Mouse (Mus musculus) thymus, adult 2 months (tissue): ENCODE results near the gene Plcl1.

ENCODE experiments used
- CTCF ChIP-seq: fragments of 200-500 bp; IDR thresholded peaks from 2 replicates; pipeline ENCODE4 v1.5.1; 2012; ENCODE audit warnings: mild to moderate bottlenecking, control low read depth, low read length, moderate library complexity, borderline replicate concordance; ENCODE audit not compliant: control insufficient read depth, poor library complexity, insufficient read depth; ENCODE audit errors: extremely low read depth
- POLR2A ChIP-seq: fragments of 200-500 bp; IDR thresholded peaks from 2 replicates; pipeline ENCODE4 v1.6.1; 2012; ENCODE audit warnings: mild to moderate bottlenecking, low read length, control low read depth, moderate library complexity; ENCODE audit not compliant: control insufficient read depth, poor library complexity, insufficient read depth; ENCODE audit errors: extremely low read depth

GRCm38 (mm10) chr1:55581752-55582151 is 176.0 kb downstream of the Plcl1 start:
- TF ChIP-seq CTCF (no peak), POLR2A (no peak)
